Mouse (Mus musculus): ENCODE data around the gene Gm5089. TPM values are rescaled to one million over a fixed set of nuclear protein-coding genes. Genes with fewer than 3 reads are reported as not detected.

Gene Gm5089
- polyA plus RNA-seq (2015; fragmentation: Nextera tagmentation; extraction: Ambion mirVana) = not detected in 2 replicates

GRCm38 (mm10) chr14:122450496-122451382, at the start of gene Gm5089:
Gene Gm5089, minus strand, starts transcription at chr14:122451115.
- 1% methylated on average over 59 of the region's 59 CpGs for WGBS

GRCm38 (mm10) chr14:122492015-122492414, 41.1 kb upstream of the Gm5089 start:
- ATAC-seq = no peak
- Histone ChIP-seq H3K4me3 (ENCODE audit: low read length) (no peak overlapping the region), H3K9me3 (ENCODE audit: control insufficient read depth, low read length) (no peaks in the 10 kb centered on the region), H3K27me3 (replicated peaks; ENCODE audit: control insufficient read depth, insufficient read depth, low read length) (peaks cover 28% of the 10 kb centered on the region), H3K4me2 (ENCODE audit: low read depth, low read length) (no peak overlapping the region), H3K4me1 (ENCODE audit: control insufficient read depth, insufficient read depth, low read length) (no peaks in the 10 kb centered on the region), H3K36me3 (ENCODE audit: control insufficient read depth, insufficient read depth, low read length) (no peaks in the 10 kb centered on the region), H3K27ac (ENCODE audit: low read length) (no peak overlapping the region), H3K9ac (ENCODE audit: low read depth, low read length) (no peak overlapping the region)
- 71% methylated on average over 1 of the region's 1 CpGs for WGBS

More at GRCm38 (mm10) chr14:122450496-122451382, at the start of gene Gm5089:
- Histone ChIP-seq H3K27ac (ENCODE audit: low read length) (no peak within 1 kb of the TSS), H3K4me1 (ENCODE audit: control insufficient read depth, insufficient read depth, low read length) (peaks cover 5% of the 10 kb centered on the region; the same call in 1 of the 2 replicates), H3K27me3 (replicated peaks; ENCODE audit: control insufficient read depth, insufficient read depth, low read length) (peaks cover 69% of the 10 kb centered on the region), H3K4me3 (ENCODE audit: low read length) (peak within 1 kb of the TSS; percentile 37), H3K9ac (ENCODE audit: low read depth, low read length) (no peak within 1 kb of the TSS), H3K4me2 (ENCODE audit: low read depth, low read length) (peak within 1 kb of the TSS; percentile 38), H3K36me3 (ENCODE audit: control insufficient read depth, insufficient read depth, low read length) (no peaks in the 10 kb centered on the region), H3K9me3 (ENCODE audit: control insufficient read depth, low read length) (no peaks in the 10 kb centered on the region)
- ATAC-seq = no peak; the same call in 1 of the 2 replicates

- Histone ChIP-seq H3K4me3 (ENCODE audit: low read length) (no peak overlapping the region), H3K4me2 (ENCODE audit: low read depth, low read length) (no peak overlapping the region), H3K9ac (ENCODE audit: low read depth, low read length) (no peak overlapping the region), H3K36me3 (ENCODE audit: control insufficient read depth, insufficient read depth, low read length) (no peaks in the 10 kb centered on the region), H3K9me3 (ENCODE audit: control insufficient read depth, low read length) (no peaks in the 10 kb centered on the region), H3K4me1 (ENCODE audit: control insufficient read depth, insufficient read depth, low read length) (no peaks in the 10 kb centered on the region), H3K27ac (ENCODE audit: low read length) (no peak overlapping the region), H3K27me3 (replicated peaks; ENCODE audit: control insufficient read depth, insufficient read depth, low read length) (peaks cover 28% of the 10 kb centered on the region)
- WGBS = 78% methylated on average over 6 of the region's 6 CpGs
- no peak for ATAC-seq
Measured at GRCm38 (mm10) chr14:122491521-122491920, 40.6 kb upstream of the Gm5089 start.

GRCm38 (mm10) chr14:122490441-122491328, 39.8 kb upstream of the Gm5089 start, which contains the start of gene Gm10837:
Gene Gm10837, plus strand, starts transcription at chr14:122490586.
- H3K27me3 ChIP-seq (replicated peaks; ENCODE audit: control insufficient read depth, insufficient read depth, low read length) = peaks cover 29% of the 10 kb centered on the region
- no peak within 1 kb of the TSS for H3K9ac ChIP-seq (ENCODE audit: low read depth, low read length)
- peak; percentile 66 for ATAC-seq
- no peaks in the 10 kb centered on the region for H3K36me3 ChIP-seq (ENCODE audit: control insufficient read depth, insufficient read depth, low read length)
- H3K4me2 ChIP-seq (ENCODE audit: low read depth, low read length) = peak within 1 kb of the TSS; percentile 35
- no peaks in the 10 kb centered on the region for H3K4me1 ChIP-seq (ENCODE audit: control insufficient read depth, insufficient read depth, low read length)
- no peaks in the 10 kb centered on the region for H3K9me3 ChIP-seq (ENCODE audit: control insufficient read depth, low read length)
- WGBS = 2% methylated on average over 51 of the region's 51 CpGs
- no peak within 1 kb of the TSS for H3K27ac ChIP-seq (ENCODE audit: low read length)
- H3K4me3 ChIP-seq (ENCODE audit: low read length) = peak within 1 kb of the TSS; percentile 21; the same call in 1 of the 2 replicates

GRCm38 (mm10) chr14:122489686-122490414, 38.9 kb upstream of the Gm5089 start:
- Histone ChIP-seq H3K36me3 (ENCODE audit: control insufficient read depth, insufficient read depth, low read length) (no peaks in the 10 kb centered on the region), H3K9ac (ENCODE audit: low read depth, low read length) (no peak overlapping the region), H3K27ac (ENCODE audit: low read length) (no peak overlapping the region), H3K27me3 (replicated peaks; ENCODE audit: control insufficient read depth, insufficient read depth, low read length) (peaks cover 37% of the 10 kb centered on the region), H3K4me3 (ENCODE audit: low read length) (no peak overlapping the region), H3K4me1 (ENCODE audit: control insufficient read depth, insufficient read depth, low read length) (no peaks in the 10 kb centered on the region), H3K4me2 (ENCODE audit: low read depth, low read length) (no peak overlapping the region), H3K9me3 (ENCODE audit: control insufficient read depth, low read length) (no peaks in the 10 kb centered on the region)
- 5% methylated on average over 12 of the region's 12 CpGs for WGBS
- no peak for ATAC-seq

GRCm38 (mm10) chr14:122489041-122489440, 38.1 kb upstream of the Gm5089 start:
- no peak overlapping the region for H3K4me3 ChIP-seq (ENCODE audit: low read length)
- no peak for ATAC-seq
- no peaks in the 10 kb centered on the region for H3K9me3 ChIP-seq (ENCODE audit: control insufficient read depth, low read length)
- H3K36me3 ChIP-seq (ENCODE audit: control insufficient read depth, insufficient read depth, low read length) = no peaks in the 10 kb centered on the region
- H3K4me2 ChIP-seq (ENCODE audit: low read depth, low read length) = no peak overlapping the region
- no peak overlapping the region for H3K27ac ChIP-seq (ENCODE audit: low read length)
- no peak overlapping the region for H3K9ac ChIP-seq (ENCODE audit: low read depth, low read length)
- WGBS = 1% methylated on average over 5 of the region's 5 CpGs
- peaks cover 45% of the 10 kb centered on the region for H3K27me3 ChIP-seq (replicated peaks; ENCODE audit: control insufficient read depth, insufficient read depth, low read length)
- no peaks in the 10 kb centered on the region for H3K4me1 ChIP-seq (ENCODE audit: control insufficient read depth, insufficient read depth, low read length)

- ATAC-seq = no peak
- H3K4me2 ChIP-seq (ENCODE audit: low read depth, low read length) = no peak overlapping the region
- no peak overlapping the region for H3K4me3 ChIP-seq (ENCODE audit: low read length)
- H3K36me3 ChIP-seq (ENCODE audit: control insufficient read depth, insufficient read depth, low read length) = no peaks in the 10 kb centered on the region
- peaks cover 59% of the 10 kb centered on the region for H3K27me3 ChIP-seq (replicated peaks; ENCODE audit: control insufficient read depth, insufficient read depth, low read length)
- 7% methylated on average over 5 of the region's 5 CpGs for WGBS
- H3K9me3 ChIP-seq (ENCODE audit: control insufficient read depth, low read length) = no peaks in the 10 kb centered on the region
- H3K27ac ChIP-seq (ENCODE audit: low read length) = no peak overlapping the region
- no peak overlapping the region for H3K9ac ChIP-seq (ENCODE audit: low read depth, low read length)
- H3K4me1 ChIP-seq (ENCODE audit: control insufficient read depth, insufficient read depth, low read length) = no peaks in the 10 kb centered on the region
Measured at GRCm38 (mm10) chr14:122487366-122487765, 36.5 kb upstream of the Gm5089 start.

GRCm38 (mm10) chr14:122486611-122487010, 35.7 kb upstream of the Gm5089 start:
- no peaks in the 10 kb centered on the region for H3K4me1 ChIP-seq (ENCODE audit: control insufficient read depth, insufficient read depth, low read length)
- no peak overlapping the region for H3K27ac ChIP-seq (ENCODE audit: low read length)
- no peak overlapping the region for H3K9ac ChIP-seq (ENCODE audit: low read depth, low read length)
- no peaks in the 10 kb centered on the region for H3K9me3 ChIP-seq (ENCODE audit: control insufficient read depth, low read length)
- WGBS = 16% methylated on average over 1 of the region's 1 CpGs
- H3K4me2 ChIP-seq (ENCODE audit: low read depth, low read length) = no peak overlapping the region
- H3K4me3 ChIP-seq (ENCODE audit: low read length) = no peak overlapping the region
- no peak for ATAC-seq
- H3K27me3 ChIP-seq (replicated peaks; ENCODE audit: control insufficient read depth, insufficient read depth, low read length) = peaks cover 65% of the 10 kb centered on the region
- H3K36me3 ChIP-seq (ENCODE audit: control insufficient read depth, insufficient read depth, low read length) = no peaks in the 10 kb centered on the region

Data from intestine, embryonic 16.5 days (tissue).